Mouse (Mus musculus) embryo, embryonic 11.5 days (tissue): ENCODE measurements at regions not wholly inside any gene's neighbourhood (a gene's known extent, or its start where the extent isn't known, plus 50 kb on each side); places are given as distances from the start of the nearest gene placed in this dataset.

Experiments used
- DNase-seq: peaks from one replicate; pipeline ENCODE4 v3.0.0-alpha.2; 2012; ENCODE audit warnings: low read depth, low spot score

DNA sequence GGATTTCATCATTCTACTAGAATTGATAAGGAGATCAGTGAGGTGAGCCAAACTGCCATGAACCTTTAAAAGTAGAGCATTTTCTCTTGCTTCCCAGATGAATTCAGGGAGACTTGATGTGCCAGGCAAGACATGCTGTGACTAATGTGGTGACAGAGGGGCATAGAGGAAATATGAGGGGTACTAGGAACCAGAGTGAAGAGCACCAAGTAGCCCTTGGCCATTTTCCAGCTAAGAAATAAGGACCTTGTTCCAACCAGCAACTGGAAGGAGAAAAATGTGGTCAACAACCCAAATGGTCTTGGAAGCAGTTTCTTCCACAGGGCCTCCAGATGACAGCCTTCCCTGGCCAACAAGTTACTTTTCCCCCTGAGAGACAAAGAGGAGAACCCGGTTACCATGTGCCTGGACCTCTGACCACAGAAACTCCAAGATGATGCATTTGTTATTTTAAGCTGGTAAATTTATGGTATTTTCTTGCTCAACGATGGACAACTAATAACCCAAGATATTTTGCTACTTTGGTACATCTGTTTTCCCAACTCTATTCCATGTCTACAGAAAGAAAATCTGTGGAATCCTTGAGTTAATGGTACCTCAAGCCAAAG, 351.8 kb downstream of the Osr1 start:
- DNase-seq, result no peak

DNA sequence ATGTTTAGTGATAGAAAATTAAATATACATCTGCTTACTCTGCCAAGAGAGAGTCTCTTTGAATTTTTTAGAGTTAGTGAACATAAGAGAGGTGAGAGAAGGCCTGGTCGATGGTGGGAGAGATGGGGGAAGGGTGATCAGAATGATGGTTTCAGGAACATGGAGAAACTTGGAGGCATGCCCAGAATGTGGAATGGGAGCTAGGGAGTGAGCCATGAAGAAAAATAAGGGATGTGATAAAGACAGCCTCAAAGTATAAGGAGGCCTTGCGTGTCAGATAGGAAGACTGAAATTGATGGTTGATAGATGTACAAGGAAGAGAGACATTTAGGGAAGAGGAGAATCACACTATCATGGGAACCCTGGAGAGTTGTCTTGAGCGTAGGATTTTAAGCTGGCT, 354.6 kb downstream of the Osr1 start:
- no peak for DNase-seq

DNA sequence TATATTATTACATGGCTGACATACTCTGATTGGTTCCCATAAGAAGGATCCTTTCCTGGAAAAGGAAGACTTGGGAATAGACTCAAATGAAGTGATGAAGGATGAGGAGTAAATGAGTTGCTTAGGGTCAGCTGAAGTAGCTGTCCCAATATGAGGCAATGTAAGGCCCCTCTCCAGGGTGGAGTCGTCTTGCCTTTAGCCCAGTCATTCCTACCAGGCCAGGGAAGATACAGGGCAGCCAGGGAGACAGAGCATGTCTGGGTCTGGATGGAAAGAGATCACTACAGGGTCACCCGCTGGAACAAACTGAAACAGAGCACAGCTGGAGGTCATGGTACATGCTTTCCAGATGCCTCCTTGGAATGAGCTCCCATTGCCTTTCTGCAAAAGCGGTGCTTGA, 364.2 kb downstream of the Osr1 start:
- no peak for DNase-seq

DNA sequence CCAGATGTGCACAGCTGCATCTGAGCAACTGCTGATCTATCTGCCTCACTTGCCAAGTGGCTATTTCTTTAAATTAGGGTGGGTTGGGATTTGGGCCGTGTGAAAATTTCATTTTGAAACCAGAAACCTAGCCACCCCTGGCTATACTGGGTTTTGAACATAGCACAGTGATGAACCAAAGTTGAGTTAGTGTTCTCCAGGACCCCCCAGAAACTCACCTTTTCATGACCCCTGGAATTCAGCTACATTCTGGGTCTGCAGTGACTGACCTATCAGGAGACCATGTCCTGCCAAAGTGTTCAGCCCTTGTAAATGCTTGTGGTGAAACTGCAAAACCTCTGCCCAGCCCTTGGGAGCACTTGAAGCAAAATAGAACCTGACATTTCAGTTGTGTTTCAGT, 371.4 kb downstream of the Osr1 start:
- DNase-seq, result no peak

DNA sequence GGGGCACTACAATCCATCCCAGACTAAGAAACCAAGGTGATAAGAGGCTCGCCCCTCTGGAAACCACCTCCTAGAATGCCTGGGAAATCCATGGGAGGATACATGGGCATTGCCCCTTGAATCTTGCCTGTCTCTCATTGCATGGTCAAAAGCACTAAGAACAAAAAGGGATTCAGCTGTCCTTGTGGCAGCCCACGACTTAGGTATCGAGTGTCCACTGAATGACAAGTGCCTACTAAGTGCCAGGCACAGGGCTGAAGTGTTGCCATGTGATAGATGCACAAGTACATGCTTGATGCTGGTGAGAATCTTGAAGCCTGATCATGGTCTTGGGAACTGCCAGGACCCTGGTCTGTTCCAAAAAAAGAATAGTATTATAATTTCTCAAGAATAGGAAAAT, 371.9 kb downstream of the Osr1 start:
- no peak for DNase-seq

DNA sequence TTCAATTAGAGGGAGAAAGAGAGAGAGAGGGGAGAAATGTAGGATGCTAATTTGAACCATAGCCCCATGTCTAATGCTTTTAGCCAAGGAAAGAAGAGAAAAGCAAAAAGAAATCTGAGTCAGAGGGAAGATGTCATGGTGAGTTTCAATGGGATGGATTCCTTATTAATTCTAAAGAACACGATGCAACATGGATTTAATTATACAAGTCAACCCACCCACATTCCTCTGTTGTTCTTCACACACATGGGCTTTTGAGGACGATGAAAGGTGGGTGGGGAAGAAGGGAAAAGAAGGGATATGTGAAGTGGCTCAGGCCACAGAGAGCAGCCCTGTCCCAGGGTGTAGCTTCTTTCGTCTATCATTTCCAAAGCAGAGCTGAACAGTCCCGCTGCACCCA, 378.9 kb downstream of the Osr1 start:
- no peak for DNase-seq

DNA sequence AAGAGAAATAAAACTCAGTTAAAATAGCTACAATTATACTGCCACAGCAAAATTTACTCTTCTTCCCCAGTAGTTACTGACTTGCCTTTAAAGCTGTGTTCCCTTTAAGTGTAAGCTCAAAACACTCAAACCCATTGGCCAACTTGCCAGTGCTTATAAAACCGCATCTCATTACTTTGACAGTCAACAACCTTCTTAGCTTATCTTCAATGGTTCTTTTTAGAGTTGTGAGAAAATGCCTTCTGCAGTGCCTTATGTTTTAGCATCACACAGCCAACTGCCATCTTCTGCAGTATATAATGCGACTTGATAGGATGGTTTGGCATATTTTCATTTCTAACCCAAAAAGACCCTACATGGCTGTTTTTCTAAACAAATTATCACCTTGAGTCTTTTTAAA, 382.5 kb downstream of the Osr1 start:
- no peak for DNase-seq

DNA sequence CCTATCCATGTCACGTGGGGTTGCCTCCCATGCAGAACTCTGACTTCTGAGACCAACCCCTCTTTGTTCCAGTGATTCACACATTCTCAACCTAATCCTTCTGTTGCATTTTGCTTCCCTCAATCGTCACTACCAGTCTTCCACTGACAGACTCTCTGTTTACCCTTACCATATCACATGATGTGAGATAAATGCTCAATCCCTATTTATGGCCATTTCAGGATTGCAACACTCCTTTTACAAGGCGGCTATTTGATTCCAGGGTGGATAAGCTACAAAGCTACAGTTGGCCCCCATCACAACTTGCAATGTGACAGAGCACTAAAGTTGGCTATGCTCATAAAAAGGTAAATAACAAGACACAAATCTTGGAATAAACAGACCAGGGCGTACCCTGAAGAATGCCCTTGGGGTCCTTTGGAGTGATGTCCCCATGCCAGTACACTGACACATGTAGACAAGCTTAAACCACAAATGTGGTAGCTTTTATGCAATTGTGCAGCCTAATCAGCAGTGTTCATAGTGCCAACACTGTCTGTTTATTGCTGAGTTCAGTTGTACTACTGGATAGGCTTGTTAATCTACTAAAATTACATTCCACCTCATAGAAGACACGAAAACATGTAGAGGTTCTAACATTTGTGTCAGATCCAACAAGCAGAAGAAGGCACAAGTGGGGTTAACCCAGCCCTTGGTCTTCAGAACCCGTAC, 384.4 kb downstream of the Osr1 start:
- no peak for DNase-seq

DNA sequence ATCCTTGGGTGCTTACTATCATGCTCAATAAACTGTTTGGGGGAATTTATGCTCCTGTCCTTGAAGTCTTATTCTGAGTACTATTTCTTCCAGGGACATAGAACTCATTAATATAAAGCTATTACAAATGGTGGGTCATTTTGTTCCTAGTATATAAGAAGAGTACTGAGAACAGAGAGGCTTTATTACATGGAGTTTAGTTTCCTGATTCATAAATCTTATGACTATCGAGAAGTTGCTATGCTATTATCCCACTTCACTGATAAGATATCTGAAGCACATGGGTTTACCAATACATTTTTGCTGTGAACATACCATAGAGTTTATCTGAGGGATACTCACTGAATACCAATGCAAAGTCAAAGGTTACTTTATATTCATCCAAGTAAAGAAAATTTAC, 399.5 kb downstream of the Osr1 start:
- no peak for DNase-seq

DNA sequence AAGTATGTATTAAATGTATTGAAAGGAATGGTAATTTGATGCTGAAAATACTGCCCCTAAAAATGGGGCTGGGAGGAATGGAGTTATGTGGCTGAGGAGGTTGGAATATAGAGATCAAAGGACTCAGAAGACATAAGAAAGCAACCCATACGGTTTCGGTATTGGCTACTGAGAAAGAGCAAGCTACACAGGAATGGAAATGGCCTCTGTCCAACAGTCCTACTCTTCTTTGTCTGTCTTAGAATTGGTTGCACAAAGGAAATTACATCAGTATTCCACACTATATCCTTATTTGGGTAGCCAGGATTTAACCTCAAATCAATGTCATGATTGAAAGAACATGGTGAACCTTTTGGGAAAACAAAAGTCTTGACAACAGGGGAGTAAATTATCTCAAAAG, 399.0 kb upstream of the Nt5c1b start:
- DNase-seq, result no peak

DNA sequence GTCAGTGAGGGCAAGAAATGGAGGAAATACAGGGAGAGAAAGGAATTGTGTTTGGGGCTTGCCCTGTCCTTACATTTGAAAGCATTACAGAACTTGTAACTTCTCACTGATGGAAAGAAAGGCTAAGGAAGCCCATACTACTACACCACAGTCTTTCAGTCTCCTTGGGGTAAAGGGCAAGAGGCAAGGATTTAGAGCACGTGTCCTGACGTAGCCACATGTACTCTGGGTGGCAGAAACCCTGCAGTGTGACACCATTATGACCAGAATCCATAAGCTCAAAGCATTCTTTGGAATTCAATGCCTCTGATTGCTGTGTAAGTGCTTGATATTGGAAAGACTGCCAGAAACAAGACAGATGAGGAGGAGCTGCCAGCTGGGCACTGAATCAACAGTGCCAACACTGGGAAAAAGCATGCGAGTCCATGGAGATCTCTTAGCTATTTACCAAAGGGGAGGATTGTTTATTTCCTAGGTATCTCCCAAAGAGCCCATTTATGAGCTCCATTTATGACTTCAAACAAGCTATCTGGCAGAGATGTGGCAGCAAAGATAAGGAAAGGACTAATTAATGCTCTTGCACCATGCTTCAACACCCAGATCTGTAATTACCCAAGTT, 391.2 kb upstream of the Nt5c1b start:
- no peak for DNase-seq

DNA sequence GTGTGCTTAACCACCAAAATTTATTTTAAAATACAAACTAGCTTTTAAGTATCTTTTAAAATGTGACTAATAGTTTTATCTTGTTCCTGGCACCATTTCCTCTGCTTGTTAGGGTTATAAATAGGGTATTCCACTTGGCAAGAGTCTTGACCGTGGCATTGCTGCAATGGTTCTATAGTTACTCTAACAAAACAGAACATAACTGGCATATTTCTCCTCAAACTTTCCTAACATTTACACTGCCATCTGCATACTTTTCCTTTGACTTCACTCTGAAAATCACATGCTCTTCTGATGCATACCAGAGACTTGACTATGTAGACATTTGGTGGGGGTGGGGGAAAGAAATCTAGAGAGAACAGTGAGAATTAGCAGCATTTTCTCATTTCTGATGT, 390.7 kb upstream of the Nt5c1b start:
- no peak for DNase-seq

DNA sequence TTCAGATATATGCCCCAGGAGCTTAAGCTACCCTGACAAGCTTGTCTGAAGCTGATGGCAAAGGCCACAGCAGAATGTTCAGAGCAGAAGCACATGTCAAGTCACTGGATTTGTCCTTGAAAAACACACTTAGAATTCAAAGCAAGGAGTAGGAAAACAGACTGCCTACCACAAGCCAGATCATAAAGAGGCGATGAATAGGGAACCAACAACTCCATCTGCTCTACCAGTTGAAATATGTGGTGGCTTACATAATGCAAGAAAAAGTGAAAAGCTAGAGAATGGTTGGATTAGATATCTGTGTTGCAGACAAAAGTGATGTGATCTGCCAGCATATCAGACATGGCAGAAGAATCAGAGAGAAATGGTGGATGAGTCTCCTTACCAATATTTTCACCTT, 378.5 kb upstream of the Nt5c1b start:
- DNase-seq, result no peak

DNA sequence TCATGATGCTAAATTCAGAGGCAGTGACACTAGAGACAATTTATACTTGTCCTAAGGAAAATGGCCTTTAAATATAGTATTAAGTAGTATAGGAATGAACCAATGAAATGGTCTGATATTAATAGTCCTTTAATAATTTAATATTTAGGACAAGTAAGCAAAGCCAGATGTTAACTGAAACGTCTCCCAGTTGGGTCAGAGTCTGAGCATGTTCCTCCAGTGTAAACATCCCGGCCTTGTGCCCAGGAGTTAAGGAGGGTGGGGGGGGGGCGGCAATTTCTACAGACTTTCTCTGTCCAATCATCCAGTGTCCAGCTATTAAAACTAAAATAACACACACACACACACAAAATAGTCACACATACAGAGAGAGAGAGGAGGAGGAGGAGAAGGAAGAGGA, 374.1 kb upstream of the Nt5c1b start:
- DNase-seq, result no peak

DNA sequence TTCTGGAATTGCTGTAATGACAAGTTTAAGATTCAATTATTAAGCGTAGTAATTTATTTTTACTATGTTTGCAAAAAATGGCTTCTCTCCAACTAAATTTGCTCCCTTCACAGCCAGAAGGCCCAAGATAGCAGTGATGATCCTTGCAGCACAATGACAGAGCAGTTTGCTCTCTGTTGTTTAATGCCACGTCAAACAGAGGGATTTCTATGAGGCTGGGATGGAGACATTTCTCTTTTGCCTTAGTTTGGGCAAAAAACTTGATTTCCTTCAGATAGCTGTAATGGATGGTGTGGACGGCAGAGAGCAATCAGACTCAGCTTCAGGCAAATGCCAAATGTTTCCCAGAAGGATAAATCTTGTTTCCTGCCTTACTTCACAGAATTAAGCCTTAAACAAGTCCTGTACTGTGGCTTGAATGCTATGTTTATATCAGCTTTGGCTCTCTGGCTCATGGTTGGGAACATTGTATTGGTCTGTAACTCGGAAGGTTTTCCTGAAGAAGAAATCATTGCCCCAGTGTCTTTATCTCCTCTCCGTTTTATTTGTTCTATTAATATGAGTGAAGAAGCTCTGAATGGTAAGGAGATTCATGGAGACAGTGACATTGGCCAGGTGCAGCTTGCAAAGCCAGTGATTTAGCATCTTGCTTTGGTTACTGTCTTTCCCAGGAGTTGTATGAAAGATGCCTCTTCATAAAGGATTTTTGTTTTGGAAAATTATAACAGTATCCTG, 373.2 kb upstream of the Nt5c1b start:
- no peak for DNase-seq

DNA sequence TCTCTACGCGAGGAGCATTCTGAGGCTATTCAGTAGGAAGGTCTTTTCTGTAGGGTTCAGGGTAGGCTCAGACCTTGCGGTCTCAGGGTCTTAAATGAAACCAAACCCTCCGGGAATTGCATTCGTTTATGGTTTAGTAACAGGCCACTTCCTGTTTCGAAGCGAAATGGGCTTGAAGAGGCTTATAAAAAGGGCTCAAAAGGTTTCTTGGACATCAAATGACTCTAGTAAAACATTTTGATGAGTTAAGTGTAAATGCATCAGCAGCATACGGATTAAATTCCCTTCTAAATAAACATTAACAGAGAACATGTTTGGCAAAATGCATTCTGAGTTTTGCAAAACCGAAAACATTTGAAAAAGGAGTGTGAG, 372.6 kb upstream of the Nt5c1b start:
- peak; percentile 19 for DNase-seq

DNA sequence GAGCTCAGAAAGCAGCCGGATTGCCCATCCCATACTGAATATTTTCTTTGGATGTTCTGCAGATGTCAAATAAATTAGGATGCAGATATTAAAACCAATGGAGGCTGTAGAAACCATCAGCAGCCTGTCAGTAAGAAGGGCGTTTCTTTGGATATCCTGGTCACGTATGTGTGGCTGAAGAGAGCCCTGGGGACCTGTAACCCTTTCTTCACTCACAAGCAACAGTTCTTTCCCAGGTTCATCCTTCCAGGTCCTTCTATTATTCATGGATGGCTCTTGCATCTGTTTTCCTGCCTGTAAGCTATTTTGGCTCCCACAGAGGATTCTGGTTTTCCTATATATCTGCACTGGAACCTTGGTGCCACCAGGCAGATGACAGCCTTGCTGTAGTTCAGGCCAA, 372.2 kb upstream of the Nt5c1b start:
- no peak for DNase-seq

DNA sequence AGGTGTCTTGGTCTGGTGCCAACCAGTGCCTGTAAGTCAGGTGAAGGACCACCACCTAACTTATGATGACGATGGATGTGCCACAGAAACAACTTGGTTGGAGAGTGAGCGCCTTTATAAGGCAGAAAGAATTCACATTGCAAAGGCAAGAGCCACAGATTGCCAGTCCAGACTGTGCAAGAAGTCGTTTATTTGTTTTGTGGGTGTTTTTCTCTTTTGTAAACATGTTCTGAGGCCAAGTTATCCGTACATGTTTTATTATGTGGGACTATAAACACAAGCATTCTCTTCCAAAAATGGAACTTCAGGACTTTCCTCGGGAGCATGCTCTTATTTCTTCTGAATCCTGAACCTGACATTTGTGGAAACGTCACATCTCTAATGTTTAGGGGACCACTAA, 369.8 kb upstream of the Nt5c1b start:
- no peak for DNase-seq

DNA sequence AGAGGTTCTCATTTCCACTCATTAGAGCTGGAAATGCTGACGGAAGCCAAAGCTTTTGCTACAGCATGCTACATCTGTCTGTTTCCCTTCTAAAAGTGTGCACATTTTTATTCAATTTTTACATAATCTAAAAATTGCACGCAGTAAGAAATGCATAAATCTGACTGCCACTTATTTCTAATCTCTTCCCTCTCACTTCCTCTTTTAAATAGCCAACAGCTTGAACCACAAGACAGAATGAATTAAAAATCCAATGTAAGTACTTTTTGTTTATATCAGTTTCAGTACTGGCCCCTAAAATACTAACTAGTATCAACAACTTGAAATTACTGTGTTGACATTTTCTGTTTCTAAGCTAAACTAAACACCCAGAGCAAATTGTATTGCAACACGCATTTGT, 361.3 kb upstream of the Nt5c1b start:
- no peak for DNase-seq

DNA sequence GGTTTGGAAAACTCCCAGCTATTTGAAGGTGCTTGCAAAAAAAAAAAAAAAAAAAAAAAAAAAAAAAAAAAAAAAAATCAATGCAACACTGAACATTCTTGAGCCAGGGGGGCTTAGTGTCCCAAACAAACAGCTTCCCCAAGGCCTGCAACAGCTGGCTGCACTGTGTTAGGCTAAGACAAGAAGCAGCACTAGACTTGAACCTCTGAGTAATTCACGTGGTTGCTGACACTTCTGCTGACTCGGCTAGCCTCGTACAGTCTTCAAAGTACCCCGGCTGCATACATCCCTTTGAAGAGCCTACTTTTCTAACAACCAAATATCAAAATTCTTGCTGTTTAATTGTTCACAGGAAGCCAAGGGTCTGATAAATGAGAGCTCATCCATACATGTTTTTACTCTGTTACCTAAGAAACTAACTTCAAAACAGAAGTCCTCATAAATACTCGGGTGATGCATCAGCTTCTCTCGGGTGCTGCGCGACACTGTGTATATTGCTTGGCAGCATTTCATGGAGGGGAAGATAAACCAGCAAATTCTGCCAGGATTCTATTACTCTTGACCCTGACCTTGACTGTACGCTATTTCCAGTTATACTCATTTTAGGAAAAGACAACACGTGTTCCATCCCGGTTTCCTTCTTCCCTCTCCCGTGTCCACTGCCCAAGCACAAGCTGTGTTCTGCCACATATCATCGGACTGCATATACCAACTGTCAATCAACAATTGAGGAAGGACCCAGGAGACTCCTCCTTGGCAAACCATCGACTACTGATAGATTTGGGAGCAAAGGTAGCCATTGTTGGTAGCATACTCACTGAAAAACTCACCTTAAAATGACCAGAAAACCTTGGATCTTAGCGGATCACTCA, 352.8 kb upstream of the Nt5c1b start:
- no peak for DNase-seq

DNA sequence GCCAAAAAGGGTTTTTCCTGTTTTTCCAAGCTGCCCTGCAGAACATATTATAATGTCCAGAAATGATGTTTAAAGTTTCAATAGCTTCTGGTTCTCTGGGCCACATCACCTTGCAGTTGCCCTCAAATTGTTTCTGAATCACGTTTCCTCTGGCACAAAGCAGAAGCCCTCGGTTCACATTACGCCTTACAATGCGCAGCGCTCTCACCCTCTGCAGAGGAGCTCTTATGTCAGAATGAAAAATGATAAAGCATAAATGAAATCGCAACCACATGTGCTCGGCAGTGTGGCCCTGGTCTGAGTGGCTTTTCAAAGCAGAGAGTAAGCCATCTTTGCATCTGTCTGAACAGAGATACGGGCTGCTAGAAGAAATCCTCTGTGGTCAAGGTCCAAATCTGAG, 334.3 kb upstream of the Nt5c1b start:
- DNase-seq, result no peak

DNA sequence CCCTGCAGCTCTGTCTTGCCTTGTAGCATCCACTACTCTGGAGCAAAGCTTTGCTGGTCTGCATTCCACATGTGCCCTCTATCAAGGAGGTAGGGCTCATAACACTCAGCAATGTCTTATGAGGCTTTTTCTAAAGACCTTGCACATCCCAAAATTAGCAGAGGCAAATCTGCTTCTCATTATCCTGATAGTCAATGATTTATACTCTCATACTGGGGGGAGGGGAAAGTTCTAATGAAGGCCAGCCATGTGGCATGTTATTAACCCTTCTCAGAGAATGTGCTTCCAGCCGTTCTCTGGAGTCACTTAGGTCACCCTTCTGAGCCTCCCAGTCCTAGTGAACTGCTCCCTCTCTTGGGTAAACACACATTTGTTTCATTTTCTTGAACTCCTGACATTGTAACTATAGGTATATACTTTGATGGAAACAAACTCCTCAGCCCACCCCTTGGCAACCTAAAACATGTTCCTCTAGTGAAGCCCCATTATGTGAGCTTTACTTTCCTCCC, 307.7 kb upstream of the Nt5c1b start:
- peak; percentile 32 for DNase-seq
